Mouse (Mus musculus): Measurements from ENCODE around the gene Mex3a.

Mex3a gene

DNA sequence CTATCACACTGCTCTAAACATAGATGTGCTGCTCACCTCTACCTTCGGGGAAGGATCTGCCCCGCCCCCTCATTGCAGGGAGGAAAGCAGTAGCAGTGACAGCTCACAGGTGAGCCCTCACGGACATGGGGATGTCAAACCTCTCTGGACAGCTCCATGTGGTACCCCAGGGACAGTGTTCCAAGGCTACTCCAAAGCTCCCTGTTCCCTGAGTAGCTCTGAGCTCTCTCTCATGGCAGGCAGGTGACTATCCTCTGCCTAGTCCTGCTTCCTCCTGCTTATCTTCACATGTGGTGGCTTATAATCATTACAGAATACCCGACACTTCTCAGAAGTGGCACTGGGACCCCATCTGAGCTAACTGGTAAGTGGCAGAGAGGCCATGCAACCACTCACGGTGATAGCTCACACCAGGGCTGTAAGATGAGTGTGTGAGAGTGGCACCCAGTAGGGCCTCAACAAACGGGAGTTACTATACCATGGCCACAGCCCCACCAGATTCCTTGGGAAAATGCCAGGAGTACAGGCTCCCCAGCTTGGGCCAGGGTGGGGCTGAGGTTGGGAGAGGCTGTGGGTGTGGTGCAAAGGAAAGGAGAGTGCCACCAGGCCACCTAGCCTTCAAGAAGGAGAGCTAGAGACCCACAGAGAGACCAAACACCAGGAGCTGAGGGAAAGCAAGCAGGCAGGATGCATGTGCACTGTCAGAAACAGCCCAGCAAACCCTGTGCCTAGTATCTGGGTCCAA, 14.7 kb downstream of the Mex3a start:
- DNase-seq = no peak

DNA sequence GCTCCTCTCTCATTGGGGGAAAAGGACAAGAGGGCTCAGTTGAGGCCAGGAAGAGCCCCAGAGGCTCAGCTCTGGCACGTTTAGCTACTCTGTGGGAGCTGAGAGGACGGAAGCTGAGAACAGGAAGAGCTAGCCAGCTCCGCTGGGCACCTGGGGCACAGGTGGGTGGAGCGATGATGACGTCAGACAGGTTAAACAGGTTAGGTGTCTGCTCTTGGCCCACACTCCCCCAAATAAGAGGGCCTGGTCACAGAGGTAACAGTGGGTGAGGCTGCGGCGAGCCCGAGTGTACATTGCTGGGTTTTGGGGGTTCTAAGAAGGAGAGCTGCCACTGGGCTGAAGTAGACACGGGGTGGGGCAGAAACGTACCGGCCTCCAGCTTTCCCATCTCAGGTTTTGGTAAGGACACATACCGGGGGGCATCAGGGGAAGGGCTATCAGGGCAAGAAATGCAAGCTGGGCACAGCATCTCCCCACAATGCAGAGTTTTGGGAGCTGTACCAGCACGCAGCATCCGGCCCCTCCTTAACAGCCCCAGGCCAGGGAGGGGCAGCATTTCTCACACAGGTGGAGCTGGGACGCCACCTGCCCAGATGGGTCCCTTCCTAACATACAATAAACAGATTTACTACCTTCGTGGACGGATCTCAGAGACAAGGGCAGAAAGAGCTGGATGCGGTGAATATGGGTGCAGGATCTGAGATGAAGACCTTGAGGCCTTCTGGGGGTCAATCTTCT, 16.2 kb downstream of the Mex3a start, which contains the start of gene Rab25:
TSS of gene Rab25 (minus strand) at position 121 of the 738 bp plus-strand sequence.
- no peak for DNase-seq

DNA sequence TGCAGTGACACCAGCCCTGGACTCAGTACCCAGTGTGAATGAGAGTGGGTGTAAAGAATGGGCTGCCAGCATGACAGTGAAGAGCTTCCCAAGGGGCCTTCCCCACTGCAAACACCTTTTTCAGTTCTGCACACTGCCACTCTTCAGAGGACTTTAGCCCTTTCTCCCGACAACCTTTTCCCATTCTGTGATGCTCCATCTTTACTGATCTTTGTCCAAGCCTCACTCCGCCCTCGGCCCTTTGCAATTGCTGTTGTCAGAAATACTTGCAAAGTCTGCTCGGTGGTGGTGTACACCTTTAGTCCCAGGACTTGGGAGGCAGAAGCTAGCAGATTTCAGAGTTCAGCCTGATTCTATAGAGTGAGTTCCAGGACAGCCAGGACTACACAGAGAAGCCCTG, 19.4 kb downstream of the Mex3a start:
- DNase-seq = no peak

DNA sequence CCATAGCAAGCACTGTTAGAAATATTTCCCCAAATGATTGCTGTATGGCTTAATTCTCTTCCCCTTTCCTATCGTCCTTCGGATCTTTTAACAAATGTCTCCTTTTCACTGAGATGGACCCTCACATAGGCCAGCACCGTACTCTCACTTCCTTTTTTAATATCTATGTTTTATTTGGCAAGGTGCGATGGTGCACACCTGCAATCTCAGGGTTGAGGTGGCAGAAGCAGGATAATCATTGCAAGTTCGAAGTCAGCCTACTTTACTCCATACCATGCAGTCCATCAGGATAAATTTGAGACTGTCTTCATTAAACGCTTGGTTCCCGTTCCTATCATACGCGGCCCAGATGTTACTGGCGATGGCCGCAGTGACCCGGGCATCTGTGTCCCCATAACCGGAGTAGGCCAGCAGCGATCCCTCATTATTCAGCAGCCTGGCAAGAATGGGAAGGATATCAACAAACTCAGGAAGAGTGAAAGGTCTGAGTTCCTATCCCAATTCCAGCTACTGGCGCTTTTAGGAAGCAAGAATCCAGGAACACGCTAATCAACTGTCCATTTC, 20.0 kb downstream of the Mex3a start:
- no peak for DNase-seq

DNA sequence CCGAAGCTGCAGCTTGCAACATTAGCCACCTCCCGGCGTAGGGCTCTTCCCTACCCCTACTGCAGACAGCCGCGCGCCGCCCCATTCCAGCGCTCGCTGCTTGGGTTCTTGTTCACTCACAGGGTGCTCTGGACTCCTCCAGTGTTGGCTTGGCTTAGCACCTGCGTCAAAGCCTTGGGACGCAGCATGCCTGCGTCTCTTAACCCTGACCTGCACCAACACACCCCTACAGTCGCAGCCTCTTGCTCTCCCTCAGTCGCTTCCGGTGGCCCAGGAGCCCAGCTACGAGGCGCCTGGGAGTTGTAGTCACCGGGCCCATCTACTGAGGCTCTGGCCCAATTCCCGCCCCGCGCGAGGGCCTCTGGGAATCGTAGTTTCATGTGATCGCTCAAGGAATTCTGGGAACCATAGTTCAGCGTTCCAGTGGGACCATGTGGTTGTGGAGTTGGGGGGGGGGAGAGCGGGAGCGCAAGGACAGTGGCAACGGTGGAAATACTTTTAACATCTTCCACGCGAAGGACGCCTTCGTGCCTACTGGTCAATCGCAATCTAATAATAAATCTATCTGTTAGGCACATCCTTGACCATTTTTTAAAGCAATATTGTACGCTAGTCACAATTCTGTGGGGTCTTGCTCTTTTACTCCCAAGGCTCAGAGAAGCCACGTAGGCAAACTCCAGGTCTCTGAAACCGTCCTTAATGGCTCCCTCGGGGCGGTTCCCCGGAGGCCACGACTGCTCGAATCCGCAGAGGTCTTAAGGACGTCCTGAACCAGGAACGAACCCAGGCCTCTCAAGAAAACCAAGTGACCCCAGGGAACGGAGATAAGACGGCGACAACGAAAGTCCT, 20.7 kb downstream of the Mex3a start, which contains the start of gene Lamtor2:
TSS of gene Lamtor2 (minus strand) at position 399 of the 849 bp plus-strand sequence.
- peak; percentile 99 for DNase-seq

GRCm38 (mm10) chr3:88553525-88553879, 21.3 kb downstream of the Mex3a start, which contains the start of gene Ubqln4:
Gene Ubqln4 (plus strand): TSS chr3:88553758.
- peak; percentile 95 to 96 for DNase-seq

DNA sequence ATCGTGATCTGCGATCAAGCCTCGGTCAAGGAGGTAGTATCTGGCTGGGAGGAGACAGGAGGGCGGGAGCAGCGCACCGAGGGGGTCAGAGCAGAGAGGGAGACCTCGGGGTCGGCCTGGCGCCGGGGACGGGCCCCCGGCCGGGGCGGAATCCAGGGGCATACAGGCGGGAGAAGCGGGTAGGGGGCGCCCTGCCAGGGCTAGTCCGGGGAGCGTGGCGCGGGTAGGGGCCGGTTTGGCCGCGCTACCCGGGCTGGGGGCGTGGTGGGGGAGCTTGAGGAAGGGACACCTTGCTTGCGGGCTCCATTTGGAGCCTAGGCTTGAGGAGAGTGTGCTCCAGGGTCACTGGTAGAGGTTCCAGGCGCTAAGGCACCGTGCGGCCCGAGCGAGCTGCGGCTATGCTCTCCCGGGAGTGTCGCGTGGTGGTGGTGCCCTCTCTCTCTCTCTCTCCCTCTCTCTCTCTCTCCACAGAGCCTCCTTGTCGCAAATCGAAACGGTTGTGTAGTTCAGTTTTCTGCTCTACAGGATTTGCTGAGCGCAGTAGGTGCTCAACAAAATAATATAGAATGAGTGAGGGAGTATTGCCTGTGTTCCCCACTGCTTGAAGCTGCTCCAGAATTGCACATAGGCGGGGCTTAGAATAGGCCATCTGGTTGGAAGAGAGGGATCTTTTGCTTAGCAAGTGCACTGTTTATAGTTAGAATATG, 21.8 kb downstream of the Mex3a start:
- peak; percentile 82 to 84 for DNase-seq

GRCm38 (mm10) chr3:88555069-88555605, 22.9 kb downstream of the Mex3a start:
- no peak for DNase-seq

DNA sequence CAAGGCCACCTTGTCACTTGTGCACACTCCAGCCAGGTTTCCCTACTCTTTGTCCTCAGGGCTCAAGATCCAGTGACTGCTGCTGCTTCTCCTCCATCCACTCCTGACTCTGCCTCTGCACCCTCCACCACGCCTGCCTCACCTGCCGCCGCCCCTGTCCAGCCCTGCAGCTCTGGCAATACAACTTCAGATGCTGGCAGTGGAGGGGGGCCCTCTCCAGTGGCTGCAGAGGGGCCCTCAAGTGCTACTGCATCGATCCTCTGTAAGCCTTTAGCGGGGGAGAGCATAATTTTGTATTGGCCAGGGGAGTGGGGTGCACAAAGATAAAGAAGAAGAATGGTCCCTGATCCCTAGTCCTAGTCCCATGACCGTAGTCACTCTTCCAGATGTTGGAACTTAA, 23.5 kb downstream of the Mex3a start:
- DNase-seq = no peak

- no peak for DNase-seq
Measured at GRCm38 (mm10) chr3:88556616-88557015, 24.4 kb downstream of the Mex3a start.

DNA sequence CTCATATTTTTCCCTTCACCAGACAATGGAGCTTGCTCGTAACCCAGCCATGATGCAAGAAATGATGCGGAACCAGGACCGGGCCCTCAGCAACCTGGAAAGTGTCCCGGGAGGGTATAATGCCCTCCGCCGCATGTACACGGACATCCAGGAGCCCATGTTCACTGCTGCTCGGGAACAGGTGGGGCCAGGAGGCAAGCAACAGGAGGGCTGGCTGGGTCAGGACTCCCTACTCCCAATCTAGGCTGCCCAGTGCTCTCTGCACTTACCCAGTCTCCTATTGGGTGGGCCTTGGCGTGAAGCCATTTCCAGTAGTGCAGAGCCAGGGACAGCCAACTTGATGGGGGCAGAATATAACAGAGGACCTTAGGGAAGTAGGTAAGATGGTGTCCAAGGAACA, 27.4 kb downstream of the Mex3a start:
- DNase-seq = no peak

- peak; percentile 71 to 78 for DNase-seq
Measured at GRCm38 (mm10) chr3:88561989-88562388, 29.8 kb downstream of the Mex3a start.

- DNase-seq = no peak
Measured at GRCm38 (mm10) chr3:88563442-88563841, 31.2 kb downstream of the Mex3a start.

DNA sequence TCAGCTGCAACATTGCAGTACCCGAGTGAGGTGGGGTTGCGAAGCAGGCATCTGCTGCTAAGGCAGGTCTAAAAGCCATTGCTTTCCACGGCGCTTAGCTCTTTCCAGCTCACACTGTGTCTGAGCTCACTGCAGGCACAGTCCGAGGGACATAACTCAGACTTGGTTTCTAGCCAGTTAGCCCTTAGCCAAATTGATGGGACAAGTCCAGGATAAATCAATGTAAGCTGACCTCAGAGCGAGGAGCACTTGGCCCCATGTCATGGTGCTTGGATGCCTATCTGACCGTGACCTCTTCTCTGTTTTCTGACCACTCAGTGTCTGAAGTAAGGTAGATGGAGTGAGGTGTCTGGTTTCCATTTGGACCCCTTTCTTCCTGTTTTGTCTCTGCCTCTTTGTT, 31.8 kb downstream of the Mex3a start:
- no peak for DNase-seq

DNA sequence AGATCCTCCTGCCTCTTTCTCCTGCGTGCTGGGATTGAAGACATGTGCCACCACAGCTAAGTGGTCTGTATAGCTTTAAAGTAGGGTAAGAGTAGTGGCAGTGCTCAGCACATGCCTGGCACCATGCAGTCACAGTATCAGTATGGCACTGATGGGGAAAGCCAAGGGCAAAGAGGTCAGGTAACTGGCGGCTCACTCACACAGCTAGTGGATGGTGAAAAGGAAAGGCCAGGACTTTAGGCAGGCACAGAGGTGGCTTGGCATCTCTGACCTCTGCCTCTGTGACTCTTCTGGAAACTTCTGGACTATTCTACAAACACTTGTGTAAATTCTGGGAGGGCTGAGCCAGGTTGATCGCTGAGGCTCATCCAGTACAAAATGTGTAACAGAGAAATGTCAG, 33.9 kb downstream of the Mex3a start:
- DNase-seq = no peak

DNA sequence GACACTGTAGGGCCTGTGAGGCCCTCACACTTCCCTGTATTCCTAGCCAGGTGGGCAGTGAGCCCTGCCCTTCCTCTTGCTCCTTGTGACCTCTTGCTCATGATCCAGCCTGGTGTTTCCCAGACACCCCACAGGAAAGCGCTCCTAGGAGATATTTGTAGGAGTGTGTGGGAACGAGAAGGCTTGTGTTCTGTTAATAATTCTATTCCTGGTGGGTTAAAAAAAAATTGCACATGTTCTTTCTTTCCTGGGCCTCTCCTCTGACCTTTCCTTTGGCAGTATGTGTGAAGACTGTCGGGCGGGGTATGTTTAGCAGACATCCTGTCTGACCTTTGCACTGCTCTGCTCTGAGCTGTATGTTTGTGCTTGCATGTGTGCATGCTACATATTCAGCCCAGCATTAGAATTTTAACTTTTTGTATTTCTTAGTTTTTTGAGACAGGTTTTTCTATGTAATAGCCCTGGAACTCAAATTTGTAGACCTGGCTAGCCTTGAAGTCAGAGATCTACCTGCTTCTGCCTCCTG, 34.4 kb downstream of the Mex3a start:
- DNase-seq = no peak

- DNase-seq = no peak
Measured at GRCm38 (mm10) chr3:88567892-88568291, 35.7 kb downstream of the Mex3a start.

DNA sequence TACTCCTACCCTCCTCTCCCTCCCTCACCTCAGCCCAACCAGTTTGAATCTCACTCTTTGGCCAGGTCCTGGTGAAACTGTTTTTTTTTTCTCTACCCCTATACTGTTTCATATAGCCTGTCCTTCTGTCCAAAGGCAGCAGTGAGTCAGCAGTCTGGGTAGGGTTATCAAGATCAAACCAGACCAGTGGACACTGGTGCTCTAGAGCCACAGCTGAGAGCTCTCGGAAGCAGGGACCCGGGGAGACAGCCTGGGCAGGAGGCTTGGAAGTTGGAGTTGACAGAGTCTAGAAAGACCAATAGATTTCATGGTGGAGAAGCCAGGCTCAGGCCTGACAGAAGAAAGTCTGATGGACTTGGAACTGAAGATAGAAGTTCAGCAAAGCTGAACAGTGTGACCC, 36.4 kb downstream of the Mex3a start:
- DNase-seq = no peak

DNA sequence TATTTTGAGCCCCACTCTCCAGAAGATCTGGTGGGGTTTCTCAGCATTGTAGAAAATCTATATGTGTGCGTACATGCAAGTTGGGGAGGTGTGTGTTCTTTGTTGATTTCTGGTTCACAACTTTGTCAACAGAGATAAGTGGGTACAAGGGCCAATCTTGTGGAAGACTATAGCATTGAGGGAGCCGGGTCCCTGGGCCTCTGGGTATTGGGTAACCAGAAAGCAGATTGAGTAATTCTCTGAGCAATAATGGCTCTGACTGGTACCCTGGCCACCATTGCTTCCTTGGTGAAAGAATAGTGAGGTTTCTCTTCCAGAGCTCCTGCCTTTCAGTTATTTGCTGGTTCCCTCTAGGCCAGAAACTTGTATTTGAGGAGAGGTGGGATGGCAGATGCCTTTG, 36.9 kb downstream of the Mex3a start:
- no peak for DNase-seq

DNA sequence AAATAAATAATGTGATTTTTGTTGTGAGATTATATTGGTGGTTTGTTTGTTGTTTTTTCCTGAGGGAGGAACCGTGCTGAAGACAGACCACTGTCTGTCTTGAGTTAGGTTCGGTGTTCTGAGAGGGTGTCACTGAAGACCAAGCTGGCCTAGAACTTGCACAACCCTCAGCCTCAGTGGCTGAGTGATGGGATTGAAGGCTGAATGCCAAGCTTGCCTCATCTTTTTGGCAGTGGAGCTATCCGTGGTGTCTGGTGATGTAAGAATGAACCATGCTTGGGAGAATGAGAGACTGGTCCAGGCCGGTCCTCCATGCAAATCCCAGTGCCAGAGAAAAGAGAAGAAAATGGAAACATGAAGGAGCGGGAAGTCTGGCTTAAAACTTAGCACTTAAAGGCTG, 37.5 kb downstream of the Mex3a start:
- no peak for DNase-seq

GRCm38 (mm10) chr3:88570341-88570740, 38.1 kb downstream of the Mex3a start:
- no peak for DNase-seq

DNA sequence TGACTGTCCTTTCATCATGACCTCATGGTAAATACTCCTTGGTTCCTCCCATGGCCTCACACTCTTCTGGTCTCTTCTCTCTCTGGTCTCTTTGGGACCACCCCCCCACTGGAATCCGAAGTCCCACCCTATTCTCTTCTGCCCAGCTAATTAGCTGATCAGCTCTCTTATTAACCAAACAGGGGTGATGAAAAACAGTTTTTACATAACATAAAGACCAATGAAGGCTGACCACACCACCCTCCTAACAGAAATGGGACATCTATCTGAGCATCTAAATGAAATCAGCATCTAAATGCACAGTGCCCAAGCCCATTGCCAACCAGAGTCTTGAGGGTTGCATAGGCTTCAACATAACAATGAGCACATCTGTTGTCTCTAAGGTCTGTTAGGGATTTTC, 39.7 kb downstream of the Mex3a start:
- DNase-seq = no peak

Data from cerebellum, postnatal 10 days (tissue).